Mouse (Mus musculus) erythroid progenitor cell, adult 5-6 weeks (primary cell): ENCODE data around the gene Adra2c. TPM values are rescaled to one million over a fixed set of nuclear protein-coding genes. Genes with fewer than 3 reads are reported as not detected.

Experiments used
- ATAC-seq: replicated peaks from 2 replicates; pipeline ENCODE4 v1.8.0; 2016; ENCODE audit warnings: moderate number of reproducible peaks, mild to moderate bottlenecking, moderate TSS enrichment, inconsistent platforms; ENCODE audit not compliant: poor library complexity, low FRiP score, severe bottlenecking
- total RNA-seq, 2 experiments: library from RNA; stranded (forward) in 1 of 2; stranded (reverse) in 1 of 2; fragments of 150-400 nt in 1 of 2; fragments of 186-747, 209-891 nt in 1 of 2; gene quantifications; 2 replicates each; pipeline versions ENCODE4 v1.2.3 to v1.2.4; 2015 to 2017; ENCODE audit warnings: low replicate concordance in 2 of 2

Adra2c gene
- not detected in 2 replicates for total RNA-seq (2015; ENCODE audit: low replicate concordance)
- total RNA-seq (2017; ENCODE audit: low replicate concordance) = not detected in 2 replicates

GRCm38 (mm10) chr5:35278019-35278418 lies at the start of gene Adra2c:
TSS of gene Adra2c (plus strand) at chr5:35278319.
- ATAC-seq = no peak

DNA sequence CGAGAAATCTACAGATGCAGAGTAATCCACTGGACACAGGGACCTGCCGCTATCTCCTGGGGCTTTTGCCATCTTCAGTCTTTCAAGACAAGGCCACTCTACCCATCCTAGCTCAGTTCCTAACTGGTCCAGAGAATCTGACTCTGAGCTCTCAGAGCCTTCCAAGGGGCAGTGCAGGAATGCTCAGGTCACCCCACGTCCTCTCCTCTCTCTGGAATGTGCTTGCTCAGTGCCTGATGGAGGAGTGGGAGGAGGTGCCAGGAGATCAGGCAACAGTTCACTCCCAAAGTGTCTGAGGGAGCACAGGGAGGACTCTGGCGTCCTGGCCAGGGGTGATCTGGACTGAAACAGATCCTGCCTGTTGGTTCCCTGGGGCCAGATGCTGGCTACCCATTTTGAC lies 45.0 kb upstream of the Adra2c start:
- ATAC-seq = no peak

GRCm38 (mm10) chr5:35237757-35238156 lies 40.4 kb upstream of the Adra2c start:
- ATAC-seq = no peak

DNA sequence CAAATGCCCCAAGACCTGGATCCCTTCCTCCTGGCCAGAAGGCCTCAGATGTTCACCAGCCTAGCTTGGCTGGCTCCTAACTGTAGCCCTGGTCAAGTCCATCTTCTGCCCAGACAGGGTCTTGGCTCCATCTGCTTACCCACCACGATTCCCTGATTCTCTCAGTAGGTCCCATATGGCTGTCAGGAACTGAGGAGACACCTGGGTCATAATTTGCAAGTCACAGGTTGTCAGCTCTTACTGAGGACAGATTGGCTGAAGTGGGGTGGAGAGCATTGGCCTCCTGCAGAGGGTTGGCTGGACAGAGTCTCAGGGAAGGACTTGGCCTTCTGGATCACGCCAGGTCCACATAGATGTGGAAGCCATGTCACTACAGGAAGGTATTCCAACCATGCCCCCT lies 39.5 kb upstream of the Adra2c start:
- ATAC-seq = no peak

DNA sequence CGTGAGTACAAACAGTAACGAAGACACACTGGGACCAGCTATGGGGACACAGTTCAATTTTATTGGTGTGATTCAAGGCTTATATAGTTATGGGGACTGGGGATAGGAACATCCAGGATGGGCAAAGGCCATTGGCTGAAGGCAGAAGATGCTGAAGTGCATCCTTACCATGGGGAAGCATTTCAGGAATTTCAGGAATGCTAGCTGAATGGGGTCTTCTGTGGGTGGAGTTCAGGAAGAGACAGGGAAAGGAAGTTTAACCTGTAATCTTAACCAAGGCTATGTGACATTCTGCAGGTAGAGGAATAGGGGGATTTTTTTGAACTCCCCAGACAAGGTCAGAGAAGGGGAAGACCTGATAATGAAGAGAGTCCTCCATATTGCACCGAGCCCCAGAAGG lies 36.6 kb upstream of the Adra2c start:
- no peak for ATAC-seq

- no peak for ATAC-seq
Observed at GRCm38 (mm10) chr5:35244204-35244603, 33.9 kb upstream of the Adra2c start.

- ATAC-seq = no peak
Observed at GRCm38 (mm10) chr5:35245555-35246273, 32.4 kb upstream of the Adra2c start.

GRCm38 (mm10) chr5:35254964-35255716 lies 23.0 kb upstream of the Adra2c start:
- no peak for ATAC-seq

DNA sequence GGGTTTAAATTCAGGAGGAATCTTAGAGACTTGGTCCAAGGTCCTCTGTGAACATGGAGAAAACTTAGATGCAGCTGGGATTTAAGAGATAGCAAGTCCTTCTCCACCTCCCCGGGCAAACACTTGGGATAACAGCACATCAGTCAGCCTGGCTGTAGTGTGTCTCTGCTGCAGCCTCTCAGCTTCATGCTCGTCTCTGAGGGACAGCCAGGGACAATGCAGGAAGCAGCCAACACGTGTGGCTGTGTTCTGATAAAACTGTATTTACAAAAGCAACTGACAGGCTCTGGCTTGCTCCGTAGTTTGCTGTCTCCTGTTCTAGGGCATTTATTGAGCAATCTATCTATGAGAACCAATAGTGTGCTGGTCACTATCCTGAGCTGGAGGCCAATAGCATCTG lies 14.4 kb upstream of the Adra2c start:
- ATAC-seq = no peak

DNA sequence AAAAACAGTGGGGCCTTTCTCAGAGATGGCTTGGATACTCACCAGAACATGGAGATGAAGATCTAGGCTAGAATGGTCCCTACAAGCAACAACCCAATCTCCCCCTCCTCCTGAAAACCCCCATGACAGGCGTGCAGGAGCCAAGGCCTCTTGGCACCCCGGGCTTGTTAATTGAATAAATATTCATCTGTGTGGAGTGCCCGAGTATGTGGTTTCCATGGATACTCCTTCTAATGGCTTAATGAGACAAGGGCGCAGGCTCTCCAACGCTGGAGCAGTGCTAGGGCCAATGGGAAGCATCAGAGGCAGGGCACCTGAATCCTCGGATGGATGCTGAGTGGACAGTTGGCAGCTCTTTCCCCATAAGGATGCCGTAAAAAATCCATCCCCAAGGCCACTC lies 10.6 kb upstream of the Adra2c start:
- ATAC-seq = no peak

DNA sequence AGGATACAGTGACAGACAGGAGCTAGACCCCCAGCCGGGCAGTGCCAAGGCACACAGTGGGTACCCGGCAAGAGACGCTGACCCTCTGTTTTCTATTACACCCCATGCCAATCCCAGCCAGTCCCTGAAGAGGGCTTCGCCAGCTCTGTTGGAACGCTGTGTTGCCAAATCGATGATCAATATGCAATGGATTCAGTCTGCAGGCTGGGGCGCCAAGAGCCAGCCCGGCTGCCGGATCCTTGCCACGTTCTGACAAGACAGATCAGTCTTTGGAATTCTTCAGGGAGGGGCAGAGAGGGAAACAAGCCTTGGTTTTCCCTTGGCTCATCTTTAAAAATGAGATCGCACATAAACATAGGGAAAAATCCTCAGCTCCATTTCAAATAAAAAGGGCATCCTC lies 2.8 kb upstream of the Adra2c start:
- no peak for ATAC-seq

- no peak for ATAC-seq
Observed at GRCm38 (mm10) chr5:35278741-35279695, 899 bp downstream of the Adra2c start.

DNA sequence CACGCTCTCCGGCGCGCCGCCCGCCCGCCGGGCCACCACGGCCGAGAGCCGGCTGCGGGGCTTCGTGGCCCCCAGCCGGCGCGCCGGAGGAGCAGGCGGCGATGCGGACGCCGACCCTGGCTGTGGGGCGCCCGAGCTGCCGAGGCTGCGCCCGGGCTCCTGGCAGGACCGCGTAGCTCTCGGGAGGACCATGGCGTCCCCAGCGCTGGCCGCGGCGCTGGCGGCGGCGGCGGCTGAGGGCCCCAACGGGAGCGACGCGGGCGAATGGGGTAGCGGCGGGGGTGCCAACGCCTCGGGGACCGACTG lies 1.5 kb downstream of the Adra2c start:
- ATAC-seq = no peak

GRCm38 (mm10) chr5:35280002-35280782 lies 2.1 kb downstream of the Adra2c start:
- no peak for ATAC-seq

DNA sequence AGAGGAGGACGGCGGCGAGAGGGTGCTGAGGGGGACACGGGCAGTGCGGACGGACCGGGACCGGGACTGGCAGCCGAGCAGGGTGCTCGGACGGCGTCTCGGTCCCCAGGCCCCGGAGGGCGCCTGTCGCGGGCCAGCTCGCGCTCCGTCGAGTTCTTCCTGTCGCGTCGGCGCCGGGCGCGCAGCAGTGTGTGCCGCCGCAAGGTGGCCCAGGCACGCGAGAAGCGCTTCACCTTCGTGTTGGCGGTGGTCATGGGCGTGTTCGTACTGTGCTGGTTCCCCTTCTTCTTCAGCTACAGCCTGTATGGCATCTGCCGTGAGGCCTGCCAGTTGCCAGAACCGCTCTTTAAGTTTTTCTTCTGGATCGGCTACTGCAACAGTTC lies 2.7 kb downstream of the Adra2c start:
- ATAC-seq = no peak

- no peak for ATAC-seq
Observed at GRCm38 (mm10) chr5:35285281-35285680, 7.2 kb downstream of the Adra2c start.

GRCm38 (mm10) chr5:35286190-35286589 lies 8.1 kb downstream of the Adra2c start:
- ATAC-seq = 0 out of 2 replicates have a peak, but pooled peaks have one; percentile 26

GRCm38 (mm10) chr5:35299621-35300020 lies 21.5 kb downstream of the Adra2c start:
- ATAC-seq = no peak

DNA sequence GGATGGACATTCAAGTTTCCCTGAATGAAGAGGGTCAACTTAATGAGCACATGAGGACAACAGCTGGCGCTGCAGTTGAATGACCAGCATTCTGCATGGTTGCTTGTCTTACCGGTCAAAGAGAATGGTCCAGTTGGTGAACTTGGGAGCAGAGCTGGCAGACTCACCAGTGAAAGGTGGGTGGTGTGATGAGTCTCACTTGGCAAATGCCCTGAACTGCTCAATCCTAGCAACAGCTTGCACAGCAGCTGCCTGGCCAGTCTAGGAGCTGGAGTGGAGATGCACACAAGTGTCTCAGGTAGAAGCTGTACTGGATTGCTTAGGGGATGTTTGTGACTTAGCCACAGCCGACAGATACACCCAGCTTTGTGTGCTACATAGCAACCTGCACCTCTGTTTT lies 26.1 kb downstream of the Adra2c start:
- ATAC-seq = no peak

DNA sequence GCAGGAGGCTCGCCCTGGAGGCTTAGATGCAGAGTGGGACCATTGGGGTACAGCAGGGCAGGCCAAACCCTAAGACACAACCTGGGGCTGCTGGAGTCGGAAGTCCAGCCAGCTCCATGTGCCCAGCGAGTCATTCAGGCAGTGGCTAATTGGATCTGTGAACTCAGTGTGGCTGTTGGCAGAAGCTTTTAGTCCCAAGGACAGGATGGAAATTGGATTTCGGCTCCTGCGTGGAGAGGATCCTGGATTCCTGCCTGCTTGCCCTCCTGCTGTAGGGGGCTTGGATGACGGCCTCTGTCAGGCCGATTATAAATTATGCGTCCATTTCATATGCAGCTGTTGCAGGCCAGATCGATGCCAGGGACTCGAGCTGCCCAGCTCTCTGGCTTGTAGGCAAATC lies 27.2 kb downstream of the Adra2c start:
- ATAC-seq = no peak
